Mouse (Mus musculus) frontal cortex, adult 2 months (tissue): Measurements from ENCODE around the gene Gm4881. TPM values are rescaled to one million over a fixed set of nuclear protein-coding genes. Genes with fewer than 3 reads are reported as not detected.

Source experiments
- DNase-seq, 2 experiments: peaks; one replicate each; pipeline ENCODE4 v3.0.0; 2022; ENCODE audit warnings: low spot score in 1 of 2; ENCODE audit errors: extremely low spot score in 1 of 2
- polyA plus RNA-seq: library from polyadenylated mRNA; depleted of rRNA; stranded (reverse); fragments of >200 nt; gene quantifications from 2 replicates; pipeline ENCODE4 v1.2.3, GENCODE M21; 2012; rRNA removed

Gm4881 gene
- polyA plus RNA-seq, result 0.17 TPM in 1 of 2 replicates, not detected in the other

DNA sequence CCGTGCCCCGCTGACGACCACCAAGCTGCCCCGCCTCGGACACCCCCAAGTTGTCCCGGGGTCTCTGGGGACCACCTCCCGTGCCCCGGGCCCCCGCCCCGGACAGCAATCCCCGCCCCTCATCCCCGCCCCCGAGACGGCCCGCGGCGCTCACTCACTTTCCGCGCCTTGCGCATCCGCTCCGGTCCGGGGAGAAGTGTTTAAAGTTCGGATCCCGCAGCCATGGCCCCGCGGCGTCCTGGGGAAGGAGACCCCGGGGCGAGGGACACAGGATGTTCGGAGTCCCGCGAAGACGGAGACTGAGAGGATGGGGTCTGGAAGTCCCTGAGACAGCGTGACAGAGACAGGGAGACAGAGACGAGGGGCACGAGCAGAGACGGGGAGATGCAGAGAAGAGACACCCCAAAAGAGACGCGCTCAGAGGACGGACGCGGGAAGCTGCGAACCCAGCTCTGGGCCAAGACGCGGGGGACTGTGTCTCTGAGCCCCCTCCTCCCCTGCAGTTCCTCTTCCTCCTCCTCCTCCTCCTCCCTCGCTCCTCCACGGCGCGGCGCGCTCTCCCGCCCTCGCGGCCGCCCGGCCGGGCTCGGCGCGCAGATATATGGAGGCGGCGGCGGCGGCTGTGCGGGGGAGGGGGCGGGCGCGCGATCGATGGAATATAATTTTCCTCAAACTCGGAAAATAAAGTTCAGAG is at the start of gene Gm4881:
TSS of gene Gm4881 (minus strand) at position 238 of the 694 bp plus-strand sequence.
- no peak for DNase-seq

DNA sequence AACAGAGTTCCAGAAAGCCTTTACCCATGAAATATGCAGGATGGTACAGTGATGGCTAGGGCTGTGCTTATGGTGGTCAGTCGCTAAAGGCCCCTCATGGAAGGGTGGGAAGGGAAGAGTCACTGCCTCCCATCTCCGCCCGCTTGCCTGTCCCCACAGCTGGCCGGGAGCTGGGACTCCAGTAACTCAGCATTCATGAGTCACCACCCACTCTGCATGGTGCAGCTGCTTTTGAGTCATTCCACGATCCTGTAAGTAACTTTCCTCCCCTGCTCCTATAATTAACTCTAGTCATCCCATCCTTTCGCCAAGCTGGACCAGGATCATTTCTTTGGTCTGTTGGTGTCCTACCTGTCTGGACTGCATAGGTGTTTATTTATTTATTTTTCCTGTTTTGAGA is 48.8 kb upstream of the Gm4881 start:
- DNase-seq, result peak in 1 of 2 experiments; percentile 81

DNA sequence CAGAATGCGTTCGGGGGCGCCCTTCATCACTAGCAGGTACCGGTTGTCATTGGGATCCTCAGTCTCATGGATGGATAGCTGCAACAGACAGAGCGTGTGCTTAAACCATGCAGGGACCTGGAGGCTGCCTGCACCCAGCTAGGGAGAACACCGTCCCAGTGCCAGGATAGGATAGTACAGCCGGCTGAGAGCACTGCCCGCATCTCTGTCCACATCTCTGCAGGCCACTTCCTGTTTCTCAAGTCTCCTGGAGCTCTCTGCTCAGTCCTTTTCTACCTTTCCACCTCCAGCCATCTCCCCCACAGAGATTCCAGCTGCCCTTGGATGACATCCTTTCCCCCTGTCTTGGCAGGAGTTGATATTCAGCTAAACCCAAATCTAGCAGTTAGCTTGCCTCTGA is 46.2 kb upstream of the Gm4881 start:
- DNase-seq, result no peak

DNA sequence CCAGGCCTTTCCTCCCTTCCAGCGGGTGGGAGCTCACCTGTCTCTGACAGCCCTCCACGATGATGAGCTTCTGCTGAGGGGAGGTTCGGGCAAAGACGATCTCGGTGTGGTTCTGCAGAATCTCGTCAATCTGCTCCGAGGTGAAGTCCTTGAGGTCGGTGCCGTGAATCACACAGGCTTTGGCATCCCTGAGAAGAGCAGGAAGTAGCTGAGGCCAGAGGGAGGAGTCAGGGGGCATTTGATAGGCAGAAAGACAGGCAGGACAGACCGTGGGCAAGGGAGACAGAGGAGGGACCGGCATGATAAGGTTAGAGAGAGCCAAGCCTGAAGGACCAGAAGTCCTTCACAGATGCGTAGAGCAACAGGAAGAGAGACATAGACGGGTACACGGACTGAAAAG is 43.6 kb upstream of the Gm4881 start:
- DNase-seq, result no peak

DNA sequence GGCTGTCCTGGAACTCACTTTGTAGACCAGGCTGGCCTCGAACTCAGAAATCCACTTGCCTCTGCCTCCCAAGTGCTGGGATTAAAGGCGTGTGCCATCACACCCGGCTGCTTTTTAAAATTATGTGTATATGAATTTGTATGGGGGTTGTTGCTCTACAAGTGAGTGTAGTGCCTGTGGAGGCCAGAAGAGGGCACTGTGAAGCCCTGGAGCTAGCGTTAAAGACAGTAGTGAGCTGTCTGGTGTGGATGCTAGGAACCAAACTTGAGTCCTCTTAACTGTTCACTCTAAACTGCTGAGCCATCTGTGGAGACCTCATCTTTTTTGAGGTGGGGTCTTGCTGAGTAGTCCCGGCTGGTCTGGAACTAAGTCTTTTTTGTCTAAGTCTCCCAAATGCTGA is 41.5 kb upstream of the Gm4881 start:
- no peak for DNase-seq

DNA sequence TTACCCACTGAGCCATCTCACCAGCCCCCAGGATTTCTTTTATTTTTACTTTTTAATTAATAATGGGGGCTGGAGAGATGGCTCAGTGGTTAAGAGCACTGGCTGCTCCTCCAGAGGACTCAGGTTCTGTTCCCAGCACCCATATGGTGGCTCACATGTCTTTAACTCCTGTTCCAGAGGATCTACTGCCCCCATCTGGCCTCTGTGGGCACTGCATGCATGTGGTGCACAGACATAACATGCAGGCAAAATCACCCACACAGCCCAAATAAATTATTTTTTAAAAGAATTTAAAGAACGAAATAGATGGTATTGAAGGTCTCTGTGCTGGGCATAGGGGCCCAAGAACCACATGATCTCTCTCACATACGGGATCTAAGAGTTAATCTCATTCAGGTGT is 40.0 kb upstream of the Gm4881 start:
- no peak for DNase-seq

DNA sequence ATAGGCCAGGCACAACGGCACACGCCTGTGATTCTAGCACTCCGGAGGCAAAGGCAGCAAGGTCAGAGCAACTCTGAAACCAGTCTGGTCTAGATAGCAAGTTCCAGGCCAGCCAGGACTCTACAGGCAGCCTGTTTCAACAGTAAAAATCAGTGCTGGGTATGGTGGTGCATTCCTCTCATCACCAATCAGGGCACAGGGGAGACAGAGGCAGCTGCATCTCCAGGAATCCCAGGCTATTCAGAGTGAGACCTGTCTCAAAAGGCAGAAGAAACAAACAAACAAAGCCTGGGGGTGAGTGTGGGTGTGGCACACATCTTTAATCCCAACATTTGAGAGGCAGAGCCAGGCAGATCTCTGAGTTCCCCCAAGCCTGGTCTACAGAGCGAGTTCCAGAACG is 39.1 kb upstream of the Gm4881 start:
- DNase-seq, result no peak

DNA sequence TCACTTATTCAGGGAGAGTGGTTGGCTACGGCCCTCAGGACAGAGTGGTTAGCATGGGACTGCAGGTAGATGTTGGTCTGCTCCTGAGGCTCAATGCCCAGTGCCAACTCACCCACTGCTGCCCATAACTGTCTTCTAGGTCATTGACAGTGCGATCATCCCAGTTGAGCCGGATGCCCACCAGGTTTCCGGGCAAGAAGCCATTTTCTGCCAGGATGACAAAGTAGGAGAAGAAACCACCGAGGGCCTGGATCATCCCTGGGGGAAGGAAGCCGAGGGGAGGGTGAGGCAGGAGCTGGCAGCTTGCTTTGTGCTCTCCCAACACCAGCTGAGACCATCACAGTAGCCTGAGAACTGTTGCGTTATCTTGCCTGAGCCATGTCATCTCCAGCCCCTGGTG is 36.1 kb upstream of the Gm4881 start:
- DNase-seq, result peak; percentile 2 to 4

DNA sequence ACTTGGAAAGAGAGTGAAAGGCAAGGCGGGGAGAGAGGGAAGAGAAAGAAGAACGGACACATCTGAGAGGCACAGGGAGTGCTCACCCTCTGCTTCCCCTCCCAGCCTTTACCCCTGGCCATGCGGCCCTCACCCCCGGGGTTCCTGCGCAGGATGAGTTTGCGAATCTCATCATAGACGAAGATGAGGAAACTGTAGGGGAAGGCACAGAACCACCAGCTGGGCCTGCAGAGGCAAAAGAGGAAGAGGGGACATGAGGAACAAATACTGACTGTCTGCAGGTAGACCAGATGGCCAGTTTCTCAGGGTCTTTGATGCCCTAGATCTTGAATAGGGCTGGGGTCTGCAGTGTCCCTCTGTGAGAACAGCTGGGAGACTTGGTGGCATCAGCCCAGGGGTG is 34.5 kb upstream of the Gm4881 start:
- DNase-seq, result no peak

DNA sequence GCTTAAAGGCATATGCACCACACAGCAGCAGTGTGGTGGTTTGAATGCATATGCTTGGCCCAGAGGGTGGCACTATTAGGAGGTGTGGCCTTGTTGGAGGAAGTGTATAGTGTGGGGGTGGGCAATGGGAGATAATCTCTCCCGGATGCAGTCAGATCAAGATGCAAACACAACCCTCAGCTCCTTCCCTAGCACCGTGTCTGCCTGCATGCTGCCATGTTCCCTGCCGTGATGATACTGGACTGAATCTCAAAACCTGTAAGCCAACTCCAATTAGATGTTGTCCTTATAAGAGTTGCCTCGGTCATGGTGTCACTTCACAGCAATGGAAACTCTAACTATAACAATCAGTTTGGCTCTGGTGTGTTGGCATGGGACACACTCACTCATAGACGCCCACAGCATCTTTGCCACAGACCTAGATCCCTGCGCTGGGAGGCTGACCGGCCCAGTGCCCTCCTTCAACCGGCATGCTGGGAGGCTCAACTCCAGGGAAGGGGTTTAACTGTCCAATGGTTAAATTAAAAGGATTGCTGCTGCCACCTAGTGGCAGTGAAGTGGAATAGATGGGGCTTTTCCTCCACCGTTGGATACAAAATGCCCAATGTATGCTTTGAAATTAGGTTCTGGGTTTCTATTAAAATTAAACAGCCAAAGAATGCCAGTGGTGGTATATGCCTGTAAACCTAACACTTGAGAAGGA is 30.8 kb upstream of the Gm4881 start:
- peak in 1 of 2 experiments; percentile 69 for DNase-seq

DNA sequence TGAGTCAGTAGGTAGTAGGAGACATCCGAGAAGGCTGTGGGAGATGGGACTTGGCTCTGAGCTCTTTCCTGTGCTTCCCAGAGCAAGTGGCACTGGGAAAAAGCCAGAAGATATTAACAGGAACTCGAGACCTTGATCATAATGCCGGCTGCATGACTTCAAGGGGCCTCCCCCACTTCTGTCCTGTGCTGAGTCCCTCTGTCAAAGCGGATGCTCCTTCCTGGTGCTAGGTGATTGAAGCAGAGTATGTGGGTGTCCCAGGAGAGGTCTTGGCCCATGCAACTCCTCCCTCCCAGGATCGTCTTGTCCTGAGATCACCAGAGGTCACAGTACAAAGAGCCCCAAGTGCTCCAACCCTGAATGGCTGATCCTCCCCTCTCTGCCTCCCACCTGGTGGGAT is 29.6 kb upstream of the Gm4881 start:
- no peak for DNase-seq

DNA sequence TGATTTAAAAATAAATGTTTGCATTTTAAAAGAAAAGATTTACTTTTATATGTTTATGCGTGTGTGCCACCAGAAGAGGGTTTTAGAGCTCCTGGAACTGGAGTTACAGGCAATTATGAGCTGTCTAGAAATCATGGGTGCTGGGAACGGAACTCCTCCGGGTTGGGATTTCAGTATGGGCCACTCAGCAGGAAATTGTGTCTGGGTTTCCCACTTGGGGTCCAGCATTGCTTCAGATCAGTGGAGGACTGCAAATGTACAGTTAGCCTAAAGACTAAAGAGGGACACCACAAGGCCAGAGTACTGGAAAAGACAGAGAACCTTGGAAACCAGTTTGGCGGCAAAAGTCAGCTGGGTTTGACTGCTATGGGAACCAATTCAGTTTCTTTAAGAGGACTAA is 28.9 kb upstream of the Gm4881 start:
- DNase-seq, result no peak

DNA sequence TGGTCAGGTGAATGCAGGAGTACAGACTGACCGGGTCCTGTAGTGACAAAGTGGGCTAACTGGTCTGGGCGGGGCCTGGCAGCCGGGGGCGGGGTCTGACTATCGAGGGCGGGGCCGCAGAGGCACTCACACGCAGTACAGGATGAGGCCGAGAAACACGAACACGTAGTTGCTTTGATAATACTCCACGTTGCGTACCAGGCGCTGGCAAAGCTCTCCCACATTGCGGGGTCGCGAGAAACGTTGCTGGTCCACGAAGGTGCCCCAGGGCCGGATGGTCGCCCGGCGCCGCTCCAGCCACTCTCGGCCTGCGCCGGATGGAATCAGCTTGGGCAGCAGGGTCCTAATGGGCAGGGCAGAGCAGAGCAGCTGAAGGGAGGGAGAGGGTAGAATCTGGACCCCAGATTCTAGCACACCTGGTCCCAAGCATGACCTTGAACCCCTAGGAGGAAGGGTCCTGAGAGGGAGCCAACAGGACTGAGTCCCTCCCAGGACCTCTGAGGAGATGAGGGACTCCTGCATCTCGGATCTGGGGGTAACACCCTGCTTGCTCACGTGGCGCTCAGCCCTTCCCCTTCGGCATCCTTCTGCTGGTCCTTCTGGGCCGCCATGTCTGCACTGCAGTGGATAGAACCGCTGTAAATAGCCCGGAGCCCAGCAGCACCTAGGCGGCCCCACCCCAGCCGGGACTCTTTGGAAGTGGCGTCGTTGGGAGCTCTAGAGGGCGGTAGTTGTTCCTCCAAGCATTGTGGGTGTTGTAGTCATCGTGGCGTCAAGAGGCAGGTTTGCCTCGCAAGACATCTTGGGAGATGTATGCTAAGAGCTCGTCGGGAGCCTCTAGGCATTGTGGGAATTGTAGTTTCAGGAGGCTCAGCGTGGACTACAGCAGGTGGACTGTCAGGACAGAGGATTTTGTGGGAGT is 27.9 kb upstream of the Gm4881 start, which contains the start of gene Rabac1:
TSS of gene Rabac1 (minus strand) at position 783 of the 922 bp plus-strand sequence.
- DNase-seq, result peak; percentile 95 to 96

DNA sequence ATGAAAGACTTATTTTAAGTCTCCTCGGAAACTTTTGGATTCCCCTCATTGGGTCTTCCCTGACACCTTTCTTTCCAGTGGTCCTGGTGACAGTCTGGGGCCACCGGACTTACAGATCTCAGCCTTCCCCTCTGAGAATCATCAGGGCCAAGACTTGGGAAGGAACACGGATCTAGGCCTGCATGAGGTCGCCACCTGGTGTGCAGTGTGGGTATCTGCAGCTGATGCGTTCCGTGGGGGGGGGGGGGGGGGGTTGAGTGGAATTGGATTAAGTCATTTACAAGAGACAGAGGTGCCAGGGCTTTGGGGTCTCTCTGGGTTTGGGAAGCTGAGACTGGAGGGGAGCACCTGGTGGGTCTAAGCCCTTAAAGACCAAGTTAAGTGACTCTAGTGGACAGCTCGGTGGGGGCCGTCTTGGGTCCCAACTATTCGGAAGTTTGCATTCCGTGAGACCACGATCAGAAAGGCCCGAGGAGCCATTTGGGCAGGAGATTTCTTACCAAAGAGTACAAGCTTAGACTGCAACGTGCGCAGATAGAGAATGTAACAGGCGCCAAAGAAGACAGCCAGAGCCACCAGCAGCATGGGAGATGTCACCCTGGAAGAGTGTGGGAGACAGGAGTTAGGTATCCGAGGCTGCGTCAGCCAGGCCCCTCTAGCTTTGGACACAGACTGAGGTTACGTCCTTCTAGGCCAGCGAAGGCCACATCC is 27.1 kb upstream of the Gm4881 start:
- no peak for DNase-seq

DNA sequence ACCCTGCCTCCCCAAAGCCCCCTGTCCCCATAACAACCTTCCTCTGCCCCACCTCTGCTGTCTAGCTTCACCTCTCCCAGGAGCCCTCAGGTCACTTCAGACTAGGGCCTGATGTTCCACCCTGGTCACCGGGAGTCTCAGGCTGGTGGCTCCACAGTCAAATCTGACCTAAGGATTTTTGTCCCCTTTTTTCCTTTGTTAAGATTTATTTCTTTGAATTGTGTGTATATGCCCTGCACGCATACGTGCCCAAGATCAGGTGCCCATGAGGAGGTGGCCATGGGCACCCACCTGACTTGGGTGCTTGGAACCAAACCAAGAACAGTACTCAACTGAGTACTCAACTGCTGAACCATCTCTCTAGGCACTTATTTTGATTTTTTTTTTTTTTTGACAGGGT is 26.0 kb upstream of the Gm4881 start:
- no peak for DNase-seq

DNA sequence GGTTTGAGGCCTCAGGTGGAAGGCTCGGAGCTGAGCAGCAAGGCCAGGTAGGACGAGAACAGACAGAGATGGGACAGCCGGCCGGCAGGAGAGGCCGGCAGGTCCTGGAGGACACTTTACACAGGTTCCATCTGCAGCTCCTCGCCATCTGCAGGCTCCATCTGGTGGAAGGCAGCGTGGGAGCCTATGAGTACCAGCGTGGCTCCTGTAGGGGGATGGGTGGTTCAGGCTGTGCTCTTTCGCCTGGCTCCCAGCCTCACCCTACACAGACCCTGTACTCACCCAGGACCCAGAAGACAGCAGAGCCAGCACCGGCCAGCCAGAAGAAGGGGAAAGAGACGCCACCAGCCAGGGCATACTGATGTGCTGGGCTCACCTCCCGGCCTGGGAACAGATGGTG is 25.5 kb upstream of the Gm4881 start:
- DNase-seq, result peak in 1 of 2 experiments; percentile 75

DNA sequence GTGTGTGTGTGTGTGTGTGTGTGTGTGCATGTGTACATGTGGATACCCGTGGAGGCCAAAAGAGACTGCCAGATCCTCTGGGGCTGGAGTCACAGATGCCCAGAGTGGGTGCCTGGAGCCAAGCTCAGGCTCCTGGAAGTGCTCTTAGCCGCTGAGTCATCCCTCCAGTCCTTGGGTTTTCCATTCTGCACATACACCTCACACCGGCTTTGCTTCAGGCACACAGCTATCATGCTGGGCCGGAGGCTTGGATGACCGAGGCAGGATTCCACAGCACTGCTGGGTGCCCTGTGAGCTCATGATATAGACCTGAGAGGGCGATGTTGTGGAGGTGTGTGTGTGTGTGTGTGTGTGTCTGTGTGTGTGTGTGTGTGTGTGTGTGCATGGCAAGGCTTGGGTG is 24.2 kb upstream of the Gm4881 start:
- DNase-seq, result no peak

DNA sequence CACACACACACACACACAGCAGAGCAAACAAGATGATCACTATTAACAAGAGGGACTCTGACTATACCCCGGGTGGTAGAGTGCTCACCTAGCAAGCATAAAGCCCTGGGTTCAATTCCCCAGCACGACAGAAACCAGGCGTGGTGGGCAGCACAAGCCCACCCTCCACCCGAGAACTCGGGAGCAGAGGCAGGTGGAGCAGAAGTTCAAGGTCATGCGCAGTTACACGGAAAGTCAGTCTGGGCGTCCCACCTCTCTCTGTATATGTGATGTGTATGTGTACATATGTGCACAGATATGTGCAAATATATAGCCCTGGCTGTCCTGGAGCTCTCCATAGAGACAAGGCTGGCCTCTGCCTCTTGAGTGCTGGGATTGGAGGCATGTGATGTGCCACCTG is 23.7 kb upstream of the Gm4881 start:
- no peak for DNase-seq

DNA sequence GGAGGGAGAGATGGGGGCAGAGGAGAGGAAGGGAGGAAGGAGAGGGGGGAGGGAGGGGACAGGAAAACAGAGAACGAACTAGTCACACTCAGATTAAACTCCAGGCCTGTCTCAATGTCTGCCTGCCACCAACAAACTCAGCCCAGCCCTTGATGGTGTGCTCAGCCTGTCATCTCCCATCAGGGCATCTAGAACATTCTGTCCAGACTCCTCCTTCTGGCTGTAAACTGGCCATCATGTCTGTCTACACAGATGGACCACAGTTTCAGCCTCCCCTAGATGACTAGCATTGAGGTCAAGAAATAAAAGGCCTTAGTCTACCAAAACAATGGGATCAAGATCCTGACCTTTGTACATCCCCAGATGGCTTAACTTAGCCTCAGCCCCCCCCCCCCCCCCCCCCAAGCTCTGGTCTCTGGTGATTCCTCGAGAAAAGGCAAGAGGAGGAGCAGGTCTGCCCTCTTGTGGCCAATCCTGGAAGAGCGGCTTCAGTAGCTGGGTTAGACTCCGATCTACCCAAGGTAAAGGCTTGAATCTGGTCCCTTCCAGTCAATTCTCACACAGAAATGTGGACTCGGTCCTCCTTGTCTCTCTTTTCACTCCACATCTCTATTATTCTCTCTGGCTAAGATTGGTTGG is 20.7 kb upstream of the Gm4881 start:
- DNase-seq, result peak in 1 of 2 experiments; percentile 96

DNA sequence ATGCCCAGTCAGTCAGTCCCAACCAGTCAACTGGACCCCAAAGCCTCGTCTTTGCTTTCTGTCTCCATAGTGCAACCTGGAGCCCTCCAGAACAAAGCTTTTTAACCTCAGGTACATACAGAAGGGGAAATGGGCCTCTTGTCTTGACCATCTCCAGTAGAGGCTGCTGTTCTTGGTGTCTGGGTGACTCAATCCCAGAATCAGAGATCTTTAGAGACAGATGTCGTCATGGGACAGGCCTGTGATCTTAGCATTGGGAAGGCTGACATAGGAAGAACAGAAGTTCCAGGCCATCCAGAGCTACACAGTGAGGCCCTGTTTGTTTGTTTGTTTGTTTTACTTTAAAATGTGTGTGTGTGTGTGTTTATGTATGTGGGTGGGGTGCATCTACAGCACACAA is 20.0 kb upstream of the Gm4881 start:
- DNase-seq, result no peak
